In genomic region chr2:49728896-49729610, GRCm38 (mm10) we compare ENCODE assay signal across 23 mouse cellular contexts. TPM values are rescaled to one million over a fixed set of nuclear protein-coding genes. Genes with fewer than 3 reads are reported as not detected.
DNase-seq lines count a peak whose midpoint lies in the region; ATAC-seq and TF ChIP-seq lines count a peak whose summit lies in the region.
"Had no signal": no experiment of that assay in that cellular context is flagged by ENCODE, and none has a peak within 500 bp of the region (broad histone marks: within the 10 kb centered on the region; RNA-seq: fewer than 3 reads in every experiment).

No protein-coding gene starts in this region.

- no peaks in the 10 kb centered on the region for H3K27me3 ChIP-seq in forebrain, embryonic 14.5 days (replicated peaks; ENCODE audit: control insufficient read depth, insufficient read depth, low read length)
- no peaks in the 10 kb centered on the region for H3K27me3 ChIP-seq in forebrain, postnatal 0 days (ENCODE audit: insufficient read depth, low read length)
- no peaks in the 10 kb centered on the region for H3K27me3 ChIP-seq in MEL (ENCODE audit: control insufficient read depth in 1 of 2, insufficient read depth in 2 of 2, low read length in 2 of 2)
- no peaks in the 10 kb centered on the region for H3K27me3 ChIP-seq in liver, embryonic 15.5 days
- H3K27me3 ChIP-seq in heart, embryonic 11.5 days (ENCODE audit: control insufficient read depth, insufficient read depth, low read length): no peaks in the 10 kb centered on the region
- H3K27me3 ChIP-seq: embryonic facial prominence, embryonic 15.5 days had no signal

- no peak for TF ChIP-seq EP300 in MEL (IDR thresholded peaks at IDR 0.05; ENCODE audit: low read depth in 1 of 2, low read length in 2 of 2)

- no peak overlapping the region for H3K27ac ChIP-seq in forebrain, embryonic 14.5 days (ENCODE audit: low read depth, low read length)
- H3K27ac ChIP-seq in forebrain, postnatal 0 days (ENCODE audit: low read depth, low read length): no peak overlapping the region
- peak overlapping the region; percentile 33; the same call in 1 of the 2 replicates for H3K27ac ChIP-seq in MEL (ENCODE audit: control insufficient read depth, low read depth, low read length)
- H3K27ac ChIP-seq in liver, embryonic 15.5 days (replicated peaks): no peak overlapping the region
- H3K27ac ChIP-seq in heart, embryonic 11.5 days (ENCODE audit: low read depth, low read length): no peak overlapping the region
- H3K27ac ChIP-seq: embryonic facial prominence, embryonic 15.5 days; layer of hippocampus, adult 2 months had no signal

- no peak for TF ChIP-seq RAD21 in MEL (IDR thresholded peaks at IDR 0.05; ENCODE audit: low read depth, low read length)

- no peak for ATAC-seq in forebrain, embryonic 14.5 days
- no peak for ATAC-seq in forebrain, postnatal 0 days
- ATAC-seq in liver, embryonic 15.5 days (ENCODE audit: insufficient read depth): no peak
- ATAC-seq in heart, embryonic 11.5 days (replicated peaks; ENCODE audit: insufficient number of reproducible peaks, low FRiP score, low TSS enrichment): no peak
- ATAC-seq: hindbrain, embryonic 16.5 days; midbrain, embryonic 16.5 days had no signal

- no peaks in the 10 kb centered on the region for H3K9me3 ChIP-seq in forebrain, embryonic 14.5 days (replicated peaks; ENCODE audit: control insufficient read depth, low read length)
- H3K9me3 ChIP-seq in forebrain, postnatal 0 days (ENCODE audit: low read length): no peaks in the 10 kb centered on the region
- H3K9me3 ChIP-seq in MEL (replicated peaks; ENCODE audit: insufficient read depth, low read length): no peaks in the 10 kb centered on the region
- H3K9me3 ChIP-seq in liver, embryonic 15.5 days (replicated peaks): no peaks in the 10 kb centered on the region
- no peaks in the 10 kb centered on the region for H3K9me3 ChIP-seq in heart, embryonic 11.5 days (replicated peaks; ENCODE audit: control insufficient read depth, low read length)
- H3K9me3 ChIP-seq: embryonic facial prominence, embryonic 15.5 days had no signal

- no peaks in the 10 kb centered on the region for H3K79me2 ChIP-seq in MEL (ENCODE audit: control insufficient read depth, insufficient read depth, low read length, poor library complexity)

- no peak for TF ChIP-seq POLR2A in MEL (IDR thresholded peaks at IDR 0.05; ENCODE audit: control insufficient read depth in 1 of 2, insufficient read depth in 1 of 2, low read depth in 1 of 2, low read length in 2 of 2, poor library complexity in 1 of 2)

- no peak for TF ChIP-seq CTCF in forebrain, postnatal 0 days (IDR thresholded peaks at IDR 0.05; ENCODE audit: low read depth)
- TF ChIP-seq CTCF in MEL (IDR thresholded peaks at IDR 0.05 in 2 of 3, conservative IDR thresholded peaks at IDR 0.05 in 1 of 3; ENCODE audit: control insufficient read depth in 1 of 3, insufficient read depth in 1 of 3, low read depth in 2 of 3, low read length in 3 of 3, poor library complexity in 1 of 3, severe bottlenecking in 1 of 3): no peak

- H3K4me1 ChIP-seq in forebrain, embryonic 14.5 days (ENCODE audit: control insufficient read depth, insufficient read depth, low read length): peaks cover 9% of the 10 kb centered on the region
- 0 out of 2 replicates have a peak, but pooled peaks cover 6% of the 10 kb centered on the region for H3K4me1 ChIP-seq in forebrain, postnatal 0 days (ENCODE audit: insufficient read depth)
- peaks cover 4 to 15% of the 10 kb centered on the region in 2 experiments; a peak in 3 of 4 replicates for H3K4me1 ChIP-seq in MEL (ENCODE audit: control insufficient read depth in 1 of 2, insufficient read depth in 2 of 2, low read length in 2 of 2)
- H3K4me1 ChIP-seq in liver, embryonic 15.5 days (replicated peaks): peaks cover 36% of the 10 kb centered on the region
- no peaks in the 10 kb centered on the region for H3K4me1 ChIP-seq in heart, embryonic 11.5 days (ENCODE audit: control insufficient read depth, insufficient read depth, low read length)

- WGBS in forebrain, embryonic 14.5 days: 90% methylated on average over 10 of the region's 10 CpGs
- WGBS in forebrain, postnatal 0 days: 82% methylated on average over 10 of the region's 10 CpGs
- WGBS in liver, embryonic 15.5 days (ENCODE audit: insufficient replicate concordance): 70% methylated on average over 10 of the region's 10 CpGs
- 85% methylated on average over 10 of the region's 10 CpGs for WGBS in heart, embryonic 11.5 days (ENCODE audit: insufficient replicate concordance)

- H3K36me3 ChIP-seq in forebrain, embryonic 14.5 days (ENCODE audit: control insufficient read depth, insufficient read depth, low read length): peaks cover 77% of the 10 kb centered on the region
- peaks cover 49% of the 10 kb centered on the region for H3K36me3 ChIP-seq in forebrain, postnatal 0 days (ENCODE audit: insufficient read depth)
- H3K36me3 ChIP-seq in MEL (ENCODE audit: control insufficient read depth in 1 of 2, insufficient read depth in 2 of 2, low read length in 2 of 2): peaks cover 0 to 11% of the 10 kb centered on the region in 2 experiments; a peak in 2 of 4 replicates
- H3K36me3 ChIP-seq in liver, embryonic 15.5 days (replicated peaks): no peaks in the 10 kb centered on the region
- no peaks in the 10 kb centered on the region for H3K36me3 ChIP-seq in heart, embryonic 11.5 days (ENCODE audit: control insufficient read depth, insufficient read depth, low read length)
- H3K36me3 ChIP-seq: embryonic facial prominence, embryonic 15.5 days had no signal

- no peak overlapping the region for H3K4me2 ChIP-seq in forebrain, embryonic 14.5 days (ENCODE audit: low read length)
- H3K4me2 ChIP-seq in forebrain, postnatal 0 days (ENCODE audit: low read depth): no peak overlapping the region
- H3K4me2 ChIP-seq in liver, embryonic 15.5 days: peak overlapping the region; percentile 62
- no peak overlapping the region for H3K4me2 ChIP-seq in heart, embryonic 11.5 days
- H3K4me2 ChIP-seq: embryonic facial prominence, embryonic 15.5 days; lung, embryonic 14.5 days; midbrain, embryonic 11.5 days had no signal

- no peak for DNase-seq in forebrain, embryonic 14.5 days (ENCODE audit: low spot score)
- DNase-seq in forebrain, postnatal 0 days: no peak
- DNase-seq in thymus, postnatal 14 days: peak; percentile 27
- DNase-seq in thymus, adult 18-20 months: no peak
- peak; percentile 55 for DNase-seq in MEL (ENCODE audit: low read depth, low spot score)
- DNase-seq in layer of hippocampus, postnatal 25 days (ENCODE audit: extremely low spot score in 1 of 2, low spot score in 1 of 2): no peak
- DNase-seq: adrenal gland, postnatal 10 days; cerebellum, adult 11-12 months; cerebellum, postnatal 10 days; gastrocnemius, postnatal 10 days; heart, postnatal 14 days; kidney, adult 2 months; kidney, postnatal 36 days; lung, embryonic 14.5 days; lung, postnatal 14 days; spleen, adult 18-20 months had no signal

- H3K4me3 ChIP-seq in forebrain, embryonic 14.5 days (ENCODE audit: low read depth, low read length): no peak overlapping the region
- no peak overlapping the region for H3K4me3 ChIP-seq in forebrain, postnatal 0 days (ENCODE audit: low read depth, low read length)
- peak overlapping the region; percentile 61 to 75 for H3K4me3 ChIP-seq in MEL (ENCODE audit: control insufficient read depth in 1 of 2, insufficient read depth in 1 of 2, low read depth in 2 of 2, low read length in 2 of 2)
- H3K4me3 ChIP-seq in liver, embryonic 15.5 days (replicated peaks): no peak overlapping the region; the same call in 1 of the 2 replicates
- no peak overlapping the region for H3K4me3 ChIP-seq in heart, embryonic 11.5 days (ENCODE audit: low read depth, low read length)
- H3K4me3 ChIP-seq: embryonic facial prominence, embryonic 15.5 days; layer of hippocampus, adult 2 months had no signal

- 0 out of 2 replicates have a peak overlapping the region, but pooled peaks have one; percentile 17 for H3K9ac ChIP-seq in forebrain, embryonic 14.5 days (ENCODE audit: low read length)
- H3K9ac ChIP-seq in forebrain, postnatal 0 days: no peak overlapping the region
- peak overlapping the region; percentile 54 for H3K9ac ChIP-seq in MEL (ENCODE audit: control insufficient read depth, low read depth, low read length, poor library complexity, severe bottlenecking)
- H3K9ac ChIP-seq in liver, embryonic 15.5 days: no peak overlapping the region
- no peak overlapping the region for H3K9ac ChIP-seq in heart, embryonic 11.5 days (ENCODE audit: low read depth, low read length)
- H3K9ac ChIP-seq: embryonic facial prominence, embryonic 15.5 days; lung, embryonic 14.5 days had no signal

TF ChIP-seq in MEL, 35 proteins besides CTCF, POLR2A, EP300 and RAD21:
- TF ChIP-seq CHD1 (IDR thresholded peaks at IDR 0.05; ENCODE audit: low read depth, low read length) (peak; percentile 85), CHD2 (IDR thresholded peaks at IDR 0.05; ENCODE audit: low read length) (no peak), TAL1 (IDR thresholded peaks at IDR 0.05; ENCODE audit: low read length) (no peak), TCF12 (IDR thresholded peaks at IDR 0.05; ENCODE audit: low read depth, low read length) (no peak), MXI1 (IDR thresholded peaks at IDR 0.05; ENCODE audit: low read depth, low read length) (peak; percentile 24; the same call in 1 of the 2 replicates)

RNA-seq across cellular contexts. Expression of gene Lypd6b, which starts 58.4 kb away (rescaled TPM):
- 8.7 and 10.7 TPM in 2 replicates for polyA plus RNA-seq in forebrain, embryonic 14.5 days (2014; fragmentation: Nextera tagmentation; extraction: Ambion mirVana)
- 18.6 and 23.3 TPM in 2 replicates for total RNA-seq in forebrain, postnatal 0 days (2014; rRNA removed)
- polyA plus RNA-seq in forebrain, postnatal 0 days (2015; fragmentation: Nextera tagmentation; extraction: Ambion mirVana): 18.0 and 22.2 TPM in 2 replicates
- not detected in 2 replicates for total RNA-seq in MEL (2012; rRNA removed)
- not detected for polyA plus RNA-seq in MEL (2012; ENCODE audit: insufficient read depth in 1 of 2, insufficient read length in 2 of 2, low read depth in 1 of 2, low replicate concordance in 2 of 2, missing spikeins in 1 of 2)
- polyA plus RNA-seq in liver, embryonic 15.5 days (2015; fragmentation: Nextera tagmentation; extraction: Ambion mirVana): not detected in 2 replicates
- 1 to 10 TPM; 4.2 to 4.3 TPM for total RNA-seq in layer of hippocampus, postnatal 25 days (2021)
- polyA plus RNA-seq in heart, embryonic 11.5 days (2014; fragmentation: Nextera tagmentation; extraction: Ambion mirVana): 1.3 and 1.9 TPM in 2 replicates

Comparison
In these comparisons a context has a peak if more than half of its experiments do, and no peak if none do; other contexts are left out.
1. DNase-seq: peak in thymus, postnatal 14 days (single experiment) and MEL (single experiment); none in forebrain, embryonic 14.5 days (single experiment), forebrain, postnatal 0 days (single experiment), thymus, adult 18-20 months (0 of 2) and layer of hippocampus, postnatal 25 days (0 of 2).
2. H3K9ac ChIP-seq: peak in forebrain, embryonic 14.5 days (single experiment) and MEL (single experiment); none in forebrain, postnatal 0 days (single experiment), liver, embryonic 15.5 days (single experiment) and heart, embryonic 11.5 days (single experiment).
3. H3K4me3 ChIP-seq: peak in MEL (2 of 2); none in forebrain, embryonic 14.5 days (single experiment), forebrain, postnatal 0 days (single experiment), liver, embryonic 15.5 days (single experiment) and heart, embryonic 11.5 days (single experiment).